Mouse (Mus musculus) small intestine, adult 2 months (tissue): ENCODE measurements around the gene Insm2.

Experiments used
- CTCF ChIP-seq: fragments of 200-500 bp; IDR thresholded peaks from 2 replicates; pipeline ENCODE4 v1.5.1; 2012; ENCODE audit warnings: low read depth, mild to moderate bottlenecking, control low read depth, inconsistent platforms, low read length, moderate library complexity, mixed read lengths; ENCODE audit not compliant: insufficient replicate concordance, insufficient read length; ENCODE audit errors: extremely low read depth
- POLR2A ChIP-seq: fragments of 200-500 bp; IDR thresholded peaks from 2 replicates; pipeline ENCODE4 v1.6.1; 2012; ENCODE audit warnings: low read depth, mild to moderate bottlenecking, control low read depth, inconsistent platforms, low read length, moderate library complexity

DNA sequence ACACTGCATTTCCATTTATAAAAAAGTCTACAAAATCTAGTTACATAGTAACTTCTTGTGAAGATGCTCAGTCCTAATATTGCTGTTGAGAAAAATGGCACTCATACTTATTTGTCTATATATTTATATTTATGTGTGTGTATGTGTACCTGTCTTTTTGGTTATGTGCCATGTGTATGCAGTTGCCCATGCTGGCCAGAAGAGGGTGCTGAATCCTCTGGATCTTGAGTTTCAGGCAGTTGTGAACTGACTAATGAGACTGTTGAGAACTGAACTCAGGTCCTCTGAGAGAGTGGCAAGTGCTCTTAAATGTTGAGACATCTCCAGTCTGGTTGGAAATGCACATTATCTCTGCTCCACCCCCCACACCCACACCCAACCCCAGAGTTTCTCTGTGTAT, 26.1 kb upstream of the Insm2 start:
- no peak for TF ChIP-seq CTCF
- TF ChIP-seq POLR2A = no peak
